Mouse (Mus musculus) subcutaneous adipose tissue, adult 2 months (tissue): ENCODE results near the gene Trim2. TPM values are rescaled to one million over a fixed set of nuclear protein-coding genes. Genes with fewer than 3 reads are reported as not detected.

ENCODE experiments used
- polyA plus RNA-seq: library from polyadenylated mRNA; depleted of rRNA; stranded (reverse); fragments of >200 nt; gene quantifications from 2 replicates; pipeline ENCODE4 v1.2.3, GENCODE M21; 2012; ENCODE audit warnings: low replicate concordance; rRNA removed

The Trim2 gene
- polyA plus RNA-seq, result 12.2 and 28.7 TPM in 2 replicates

GRCm38 (mm10) chr3:84306777-84307176, at the start of gene Trim2:
Gene Trim2, minus strand, starts transcription at chr3:84306877.

GRCm38 (mm10) chr3:84173581-84174154, 133.0 kb downstream of the Trim2 start, which contains the start of gene Gm6525:
Gene Gm6525, plus strand, starts transcription at chr3:84174104.

GRCm38 (mm10) chr3:84155558-84156006, 151.1 kb downstream of the Trim2 start, which contains the start of gene Mnd1:
Gene Mnd1, minus strand, starts transcription at chr3:84155786.

Other genes with a start within 250 kb of the Trim2 start
- 1.1 and 2.0 TPM in 2 replicates for gene Mnd1, start 151.1 kb downstream of the Trim2 start, polyA plus RNA-seq
- gene Gm6525, start 132.8 kb downstream of the Trim2 start, polyA plus RNA-seq, result 0.16 TPM in 1 of 2 replicates, not detected in the other
- 0.47 and 2.8 TPM in 2 replicates for gene Fhdc1, start 173.6 kb upstream of the Trim2 start, polyA plus RNA-seq